8 mouse cellular contexts compared by ENCODE assay signal in the genomic region with DNA sequence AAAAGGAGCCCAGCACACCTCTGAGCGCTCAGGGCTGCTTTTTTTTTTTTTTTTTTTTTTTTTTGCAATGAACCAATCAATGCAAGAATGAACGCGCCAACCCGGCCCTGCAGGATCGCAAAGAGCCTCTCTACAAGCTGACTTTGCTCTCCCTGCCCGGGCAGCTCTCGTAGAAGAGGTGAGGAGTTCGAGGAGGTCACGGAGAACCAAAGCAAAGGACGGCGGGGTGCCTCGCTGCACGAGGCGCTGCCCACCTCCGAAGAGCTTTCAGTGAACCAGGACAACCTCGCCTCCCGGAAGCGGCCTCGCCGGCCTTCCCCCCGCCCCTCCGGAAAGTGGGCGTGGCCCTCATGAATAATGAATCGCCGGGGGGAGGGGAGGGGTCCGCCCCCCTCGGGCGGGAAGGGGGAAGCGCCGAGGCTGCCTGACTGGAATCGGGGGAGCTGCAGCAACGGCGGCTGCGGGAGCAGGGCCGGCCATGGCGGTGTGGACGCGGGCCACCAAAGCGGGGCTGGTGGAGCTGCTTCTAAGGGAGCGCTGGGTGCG. TPM values are rescaled to one million over a fixed set of nuclear protein-coding genes. Genes with fewer than 3 reads are reported as not detected.
DNase-seq lines count a peak whose midpoint lies in the region; TF ChIP-seq lines count a peak whose summit lies in the region.

Gene Sntb2 (plus strand): TSS at position 427 of the 546 bp plus-strand sequence.

- peaks cover 38% of the 10 kb centered on the region for H3K4me1 ChIP-seq in megakaryocyte, embryonic 14.5 days

- H3K36me3 ChIP-seq in megakaryocyte, embryonic 14.5 days (replicated peaks; ENCODE audit: low read length), result no peaks in the 10 kb centered on the region

- H3K27me3 ChIP-seq in megakaryocyte, embryonic 14.5 days (replicated peaks), result peaks cover 75% of the 10 kb centered on the region

- TF ChIP-seq CTCF in gastrocnemius, adult 2 months (IDR thresholded peaks at IDR 0.05), result no peak

- DNase-seq in R1 (ENCODE audit: low read depth, low spot score), result peak; percentile 96
- DNase-seq in cerebellum, postnatal 14 days, result peak; percentile 97 to 98
- DNase-seq in gastrocnemius, adult 2 months, result peak; percentile 94
- DNase-seq in hindlimb bud, embryonic 11.5 days (ENCODE audit: extremely low spot score, low read depth, low spot score), result peak; percentile 85
- peak; percentile 83 to 84 for DNase-seq in left cerebral cortex, adult 8-10 months (ENCODE audit: low spot score in 2 of 2)
- peak; percentile 87 to 91 for DNase-seq in right cerebral cortex, postnatal 10 days (ENCODE audit: low spot score in 2 of 2)
- DNase-seq in urinary bladder, postnatal 25 days (ENCODE audit: low spot score), result peak; percentile 90

- intact Hi-C loops in gastrocnemius, adult 2 months (cut with DNase I), result no loop called here

- H3K9me3 ChIP-seq in megakaryocyte, embryonic 14.5 days, result no peaks in the 10 kb centered on the region

- H3K4me3 ChIP-seq in gastrocnemius, adult 2 months, result peak within 1 kb of the TSS; percentile 96
- peak within 1 kb of the TSS; percentile 95 for H3K4me3 ChIP-seq in megakaryocyte, embryonic 14.5 days (replicated peaks)

- peak within 1 kb of the TSS; percentile 89 for H3K27ac ChIP-seq in gastrocnemius, adult 2 months

RNA-seq across cellular contexts. Expression of gene Sntb2, which starts in this region (rescaled TPM):
- total RNA-seq in gastrocnemius, adult 2 months (2021), result 1 to 10 TPM; 3.5 to 5.1 TPM
- 10 to 100 TPM; 17.4 to 18.9 (median 18.9) TPM for total RNA-seq in left cerebral cortex, adult 8-10 months (2022)
- polyA plus RNA-seq in megakaryocyte, embryonic 14.5 days (2012; ENCODE audit: insufficient read depth, low replicate concordance), result 0.37 and 0.63 TPM in 2 replicates

Comparison
In these comparisons a context has a peak if more than half of its experiments do, and no peak if none do; other contexts are left out.
1. Peak in every context shown above with its lines: DNase-seq, H3K4me3 ChIP-seq and H3K27ac ChIP-seq.